Mouse (Mus musculus): ENCODE measurements around the gene Gadd45g. TPM values are rescaled to one million over a fixed set of nuclear protein-coding genes. Genes with fewer than 3 reads are reported as not detected.

Gene Gadd45g
- total RNA-seq, 2 experiments from 2014 or later, result 31.7 to 32.6 TPM

DNA sequence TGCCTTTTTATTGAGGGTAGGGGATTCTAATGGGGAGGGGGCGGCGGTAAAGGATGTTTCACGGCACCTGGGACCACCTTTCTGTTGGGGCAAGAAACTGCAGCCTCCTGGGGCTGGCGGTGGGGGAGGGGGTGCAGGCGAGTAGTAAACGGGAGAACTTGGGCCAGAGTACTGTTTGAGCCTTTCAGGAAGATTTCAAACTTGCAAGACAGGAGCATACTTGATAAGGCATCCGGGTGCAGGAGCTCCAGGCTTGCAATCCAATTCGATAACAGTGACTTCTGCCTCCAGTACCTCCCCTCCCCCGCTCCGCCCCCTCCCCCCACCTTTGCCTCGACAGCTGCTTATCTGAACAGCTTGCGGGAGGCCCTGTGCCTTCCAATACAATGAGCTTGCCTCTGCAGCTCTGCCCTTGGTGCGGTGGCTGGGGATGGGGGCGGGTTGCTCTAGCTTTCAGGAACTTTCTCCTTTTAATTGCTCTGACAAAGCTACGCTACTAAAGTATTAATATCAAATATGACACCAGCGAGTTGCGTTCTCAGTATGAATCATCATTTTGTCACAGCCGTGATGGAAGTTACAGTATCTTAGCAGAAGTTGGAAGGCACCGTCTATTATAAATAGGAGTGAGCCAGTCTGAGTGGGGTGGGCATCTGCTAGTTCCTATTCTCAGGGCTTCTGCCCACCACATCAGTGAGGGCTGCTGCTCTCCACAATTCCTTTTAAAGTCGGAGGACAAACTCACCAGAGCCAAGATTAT is 2.2 kb downstream of the Gadd45g start:
- intact Hi-C loops (cut with DNase I), result loop anchor here (2.0 to 10.0 kb wide), 2 partner anchors 20 to 266 kb away; no protein-coding TSS in a partner anchor
- peak; percentile 34 to 50 for DNase-seq

DNA sequence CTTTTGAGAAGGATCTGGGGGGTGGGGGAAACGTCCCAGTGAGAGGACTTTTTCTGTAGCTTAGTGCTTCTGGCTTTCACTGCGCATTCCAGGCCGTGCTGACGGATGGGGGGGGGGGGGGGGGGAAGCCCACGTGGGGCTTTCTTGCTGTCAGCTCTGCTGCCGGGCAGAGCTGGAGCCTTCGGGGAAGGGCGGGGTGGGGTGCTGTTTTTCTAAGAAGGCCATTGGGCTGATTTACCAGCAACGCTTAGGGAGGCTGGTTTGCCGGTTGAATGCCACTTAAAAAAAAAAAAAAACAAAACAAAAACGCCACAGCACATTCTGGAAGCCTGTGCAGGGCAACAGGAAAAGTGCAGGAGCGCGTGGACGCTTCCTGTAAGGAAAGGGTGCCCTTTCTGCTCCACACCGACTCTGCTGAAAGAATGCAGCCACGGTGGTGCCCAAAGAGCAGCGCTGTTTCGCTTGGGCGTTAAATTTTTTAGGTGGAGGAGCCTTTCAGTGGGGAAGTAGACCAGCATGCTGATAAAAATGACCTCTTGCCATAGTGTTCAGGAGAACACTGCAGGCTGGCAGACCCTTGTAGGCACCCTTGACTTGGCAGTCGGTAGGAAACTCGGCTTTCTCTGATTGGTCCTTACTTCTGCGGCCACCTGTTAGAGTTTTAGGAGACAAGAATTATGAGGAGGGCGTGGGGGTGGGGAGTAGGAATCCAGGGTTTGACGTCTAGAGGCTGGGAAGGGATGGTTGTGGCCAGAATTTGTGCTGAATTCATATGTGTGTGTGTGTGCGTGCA is 3.0 kb downstream of the Gadd45g start:
- DNase-seq, result peak; percentile 45 to 55
- intact Hi-C loops (cut with DNase I), result loop anchor here (2.0 to 10.0 kb wide), 2 partner anchors 19 to 265 kb away; no protein-coding TSS in a partner anchor

DNA sequence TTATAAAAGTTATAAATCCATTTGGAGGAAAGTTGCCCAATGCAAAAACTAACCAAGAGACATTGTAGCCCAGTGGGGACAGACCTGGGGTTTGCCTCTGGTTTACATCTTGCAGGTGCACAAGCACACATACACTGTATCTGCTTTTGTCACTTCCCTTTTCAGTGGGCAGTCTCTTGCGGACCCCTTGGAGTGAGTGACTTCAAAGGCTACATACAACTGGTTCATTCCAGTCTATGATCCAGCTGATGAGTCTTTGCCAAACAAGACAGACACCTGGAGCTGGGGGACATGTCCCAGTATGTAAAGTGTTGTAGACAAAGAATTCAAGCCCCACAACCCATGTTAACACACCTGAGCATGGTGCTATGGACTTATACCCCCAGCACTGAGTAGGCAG is 4.1 kb downstream of the Gadd45g start:
- no peak for DNase-seq
- intact Hi-C loops (cut with DNase I), result no loop called here

DNA sequence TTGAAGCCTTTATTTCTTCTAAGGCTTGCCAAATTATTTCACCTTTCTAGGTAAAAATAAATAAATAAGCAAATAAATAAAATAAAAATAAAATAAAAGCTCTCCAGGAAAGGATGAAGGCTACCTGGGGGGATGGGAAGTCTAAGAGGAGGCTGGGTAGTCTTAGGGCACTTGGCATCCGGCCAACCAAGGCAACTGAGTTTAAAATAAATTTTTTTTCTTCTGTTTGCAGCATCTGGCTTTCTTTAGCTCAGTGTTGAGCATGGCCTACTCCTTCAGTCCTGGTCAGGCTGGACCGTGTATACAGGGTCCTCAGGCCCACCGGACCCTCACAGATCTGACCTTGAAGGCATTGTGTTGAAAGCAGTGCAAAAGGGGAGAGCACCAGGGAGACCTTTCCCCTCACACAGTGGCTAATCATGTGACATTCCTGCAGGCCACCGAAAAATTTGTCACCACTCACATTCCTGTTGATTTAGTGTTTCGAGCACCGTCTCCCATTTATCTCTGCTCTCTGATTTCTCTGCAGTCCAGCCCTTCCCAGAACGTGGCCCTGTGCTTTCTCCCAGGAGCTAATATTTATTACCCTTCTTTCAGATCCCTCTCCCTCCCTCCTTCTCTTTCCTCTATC is 6.2 kb downstream of the Gadd45g start:
- intact Hi-C loops (cut with DNase I), result no loop called here
- DNase-seq, result no peak

DNA sequence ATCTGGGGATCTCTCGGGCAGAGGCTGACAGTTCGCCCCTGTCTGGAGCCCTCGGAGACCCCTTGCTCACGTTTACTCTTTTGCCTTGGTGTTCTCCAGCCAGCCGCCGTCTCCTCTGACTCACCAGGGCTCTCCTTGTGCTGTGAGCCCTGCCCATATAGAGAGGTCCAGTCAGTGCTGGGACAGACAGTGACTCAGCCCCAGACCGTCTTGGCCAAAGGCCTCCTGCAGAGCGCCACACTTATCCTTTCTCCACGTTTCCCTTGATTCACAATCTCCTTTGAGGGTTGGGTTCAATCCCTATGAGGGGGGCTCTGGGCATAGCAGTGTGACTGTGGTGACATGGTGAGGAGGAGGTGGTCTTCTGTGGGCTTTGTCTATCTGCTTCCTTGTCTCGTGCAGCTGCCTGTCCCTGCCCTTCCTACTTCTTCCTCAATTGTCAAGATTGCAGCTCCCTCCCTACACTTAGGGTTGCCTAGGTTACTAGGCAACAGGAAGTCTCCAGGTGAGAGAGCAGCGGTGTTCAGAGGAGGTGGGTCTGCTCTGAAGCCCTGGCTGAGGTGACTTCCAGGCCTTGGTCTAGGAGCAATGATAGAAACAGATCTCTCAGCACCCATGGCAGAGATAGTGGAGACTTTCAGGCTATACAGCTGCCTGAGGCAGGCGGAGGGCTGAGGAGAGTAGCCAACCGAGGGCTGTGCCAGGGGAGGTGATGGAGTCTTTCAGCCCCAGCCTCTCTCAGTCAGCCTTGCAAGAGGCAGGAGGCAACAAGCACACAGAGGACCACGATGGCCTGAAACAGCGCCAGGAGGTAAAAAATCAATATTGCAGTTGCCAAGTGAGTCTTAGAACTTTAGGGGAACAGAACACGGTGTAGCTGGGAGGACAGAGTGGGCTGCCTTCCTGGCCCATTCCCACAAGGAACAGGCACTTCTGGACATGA is 7.1 kb downstream of the Gadd45g start:
- intact Hi-C loops (cut with DNase I), result no loop called here

DNA sequence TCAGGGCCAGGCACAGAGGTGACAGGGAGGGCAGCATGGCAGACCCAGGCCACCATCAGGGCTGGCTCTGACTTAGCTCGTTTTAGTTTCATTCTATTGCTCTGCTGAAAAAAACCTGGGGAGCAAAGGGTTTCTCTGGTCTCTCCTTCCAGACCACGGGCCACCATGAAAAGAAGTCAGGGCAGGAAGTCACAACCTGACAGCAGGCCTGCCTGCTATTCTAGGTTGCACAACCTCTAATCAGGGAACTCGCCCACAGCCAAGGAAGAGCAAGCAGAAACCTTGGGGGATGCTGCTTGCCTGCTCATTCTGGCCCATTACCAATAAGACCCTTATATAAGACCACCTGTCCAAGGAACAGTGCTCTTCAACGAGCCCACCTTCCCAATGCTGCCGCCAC is 9.1 kb downstream of the Gadd45g start:
- intact Hi-C loops (cut with DNase I), result no loop called here
- DNase-seq, result no peak

More for the DNA sequence above, 7.1 kb downstream of the Gadd45g start:
- peak; percentile 35 to 45 for DNase-seq

DNA sequence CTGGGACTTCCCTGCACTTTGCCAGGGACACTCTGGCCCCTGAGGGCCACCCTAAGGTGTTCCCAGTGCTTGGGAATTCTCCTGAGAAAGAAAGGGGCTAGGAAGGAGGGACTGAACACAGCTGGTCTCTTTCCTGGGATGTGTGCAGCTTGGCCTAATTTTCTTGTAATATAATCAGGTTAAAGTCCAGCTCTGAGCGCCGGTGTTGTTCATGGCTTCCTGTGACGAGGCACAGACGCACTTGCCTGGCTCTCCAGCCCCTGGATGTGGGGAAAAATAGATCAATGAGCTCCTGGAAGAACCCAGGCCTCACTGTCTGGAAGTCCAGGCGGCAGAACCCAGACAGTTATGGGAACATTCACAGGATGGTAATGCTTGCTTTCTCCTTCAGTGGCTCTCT is 10.7 kb downstream of the Gadd45g start:
- intact Hi-C loops (cut with DNase I), result no loop called here
- no peak for DNase-seq

DNA sequence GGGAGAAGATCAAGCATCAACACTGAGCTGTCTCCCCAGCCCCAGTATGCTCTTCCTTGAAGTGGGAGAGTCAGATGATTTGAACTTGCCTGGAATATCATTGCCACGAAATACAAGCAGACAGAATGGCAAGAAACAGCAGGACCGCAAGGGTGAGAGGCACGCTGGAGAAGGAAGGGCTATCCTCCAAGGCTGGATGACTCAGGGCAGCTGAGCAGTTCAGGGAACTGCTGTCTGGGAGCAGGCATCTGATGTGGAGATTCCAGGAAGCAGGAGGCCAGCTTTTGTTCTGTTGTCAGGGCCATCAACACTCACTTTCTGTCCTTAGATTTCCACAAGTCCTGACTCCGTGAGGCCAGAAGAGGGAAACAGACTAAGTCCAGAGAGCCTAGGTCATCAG is 12.0 kb downstream of the Gadd45g start:
- intact Hi-C loops (cut with DNase I), result no loop called here

DNA sequence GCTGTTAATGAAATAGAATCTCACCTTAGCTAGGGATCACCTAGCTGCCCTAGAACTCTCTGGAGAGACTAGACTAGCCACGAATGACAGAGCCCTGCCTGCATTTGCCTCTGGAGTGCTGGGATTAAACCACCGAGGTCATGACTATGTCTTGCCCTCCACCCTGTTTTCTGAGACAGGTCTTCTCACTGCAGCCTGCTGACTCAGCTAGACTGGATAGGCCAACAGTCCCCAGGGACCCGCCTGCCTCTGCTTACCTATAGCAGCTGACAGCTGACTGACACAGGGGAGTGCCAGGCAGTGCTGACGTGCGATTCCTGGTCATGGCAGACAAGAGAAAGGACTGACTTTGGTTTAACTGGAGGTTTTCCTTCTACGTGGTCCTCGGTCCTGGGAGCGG is 12.7 kb downstream of the Gadd45g start:
- no peak for DNase-seq
- intact Hi-C loops (cut with DNase I), result no loop called here

More for the DNA sequence above, 12.0 kb downstream of the Gadd45g start:
- DNase-seq, result no peak

DNA sequence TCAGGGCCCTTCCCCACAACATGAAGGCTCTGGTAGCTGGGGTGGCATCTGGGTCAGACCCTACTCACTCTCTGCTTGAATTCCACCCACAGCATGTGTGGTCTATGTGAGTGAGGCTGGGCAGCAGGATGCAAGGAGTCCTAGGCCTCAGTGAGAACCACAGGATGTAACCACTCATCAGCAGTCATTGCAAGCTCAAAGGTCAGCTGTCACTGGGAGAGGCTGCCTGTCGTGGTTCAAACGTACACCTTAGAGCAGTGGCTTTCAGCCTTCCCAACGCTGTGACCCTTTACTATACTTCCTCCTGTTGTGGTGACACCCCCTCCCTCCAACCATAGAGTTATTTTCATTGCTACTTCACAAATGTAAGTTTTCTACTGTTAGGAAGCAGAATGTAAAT is 13.3 kb downstream of the Gadd45g start:
- intact Hi-C loops (cut with DNase I), result no loop called here
- DNase-seq, result no peak

DNA sequence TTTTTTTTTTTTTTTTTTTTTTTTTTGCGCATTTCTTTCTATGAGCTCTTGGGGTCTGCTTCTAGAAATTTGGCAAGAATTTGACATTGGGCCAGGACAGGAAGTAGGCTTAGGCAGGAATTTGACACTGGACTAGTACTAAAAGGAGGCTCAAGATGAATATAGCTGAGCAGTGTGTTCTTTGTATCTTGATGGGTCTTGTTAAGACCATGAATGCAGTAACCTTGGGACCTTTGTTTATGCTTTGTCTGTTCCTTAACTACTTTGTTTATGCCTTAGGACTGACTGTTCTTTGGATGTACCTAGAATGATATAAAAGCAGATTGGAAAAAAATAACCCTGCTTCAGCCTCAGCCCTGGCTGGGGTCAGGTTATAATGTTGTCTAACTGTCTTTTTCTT is 16.3 kb downstream of the Gadd45g start:
- intact Hi-C loops (cut with DNase I), result no loop called here
- DNase-seq, result no peak

DNA sequence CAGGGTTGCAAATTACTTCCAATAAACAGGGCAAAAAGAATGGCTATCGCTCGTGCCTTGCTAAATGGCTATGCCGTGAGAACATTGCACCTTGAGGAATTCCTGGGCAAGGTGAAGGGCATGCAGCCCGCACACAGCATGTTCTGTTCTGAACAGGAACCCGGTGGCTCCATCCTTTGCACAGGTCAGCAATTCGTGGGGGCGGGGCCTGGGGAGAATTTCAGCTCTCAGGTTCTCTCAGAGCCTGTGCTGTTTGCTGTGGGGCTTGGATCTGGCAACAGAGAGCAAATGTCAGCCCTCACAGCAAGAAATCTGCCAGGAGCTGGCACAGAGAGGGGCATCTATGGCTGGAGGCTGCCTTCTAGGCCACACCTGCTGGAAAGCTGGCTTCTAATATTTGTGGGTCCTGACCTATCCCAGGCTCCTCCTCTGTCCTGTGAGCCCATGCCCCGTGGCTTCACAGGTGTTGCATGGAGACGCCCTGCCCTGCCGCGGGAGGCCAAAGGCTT is 19.7 kb downstream of the Gadd45g start:
- DNase-seq, result peak in 1 of 2 experiments; percentile 28
- intact Hi-C loops (cut with DNase I), result no loop called here

DNA sequence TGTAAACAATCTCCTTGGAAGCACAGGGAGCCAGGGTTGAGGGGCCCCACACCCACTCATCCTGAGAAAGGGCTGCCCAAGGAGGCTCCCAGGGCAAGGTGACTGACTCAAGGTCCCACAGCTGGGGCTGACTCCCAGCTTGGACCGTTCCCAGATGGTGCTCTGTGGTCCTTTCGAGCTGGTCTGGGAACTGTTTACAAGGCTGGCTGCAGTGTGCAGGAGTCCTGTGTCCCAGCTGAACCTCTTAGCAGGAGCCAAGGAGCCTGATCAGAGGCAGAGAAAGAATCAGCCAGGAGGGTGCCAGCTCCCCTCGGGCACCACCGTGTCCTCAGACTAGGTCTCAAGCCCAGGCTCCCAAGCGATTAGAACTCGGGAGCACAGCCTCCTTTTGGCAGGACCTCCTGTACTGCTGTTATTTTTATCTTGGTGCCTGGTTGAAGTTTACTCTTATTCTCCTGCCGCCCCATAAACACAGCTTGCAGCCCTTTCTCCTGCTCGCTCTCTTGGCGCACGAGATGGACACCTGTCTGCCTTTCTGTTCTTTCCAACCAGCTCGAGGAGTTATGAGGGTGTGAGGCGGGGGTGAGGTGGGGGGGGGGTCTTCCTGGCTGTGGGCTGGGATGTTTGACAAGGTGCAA is 22.1 kb downstream of the Gadd45g start:
- intact Hi-C loops (cut with DNase I), result loop anchor here (2.0 kb wide), 1 partner anchor 20 kb away; no protein-coding TSS in a partner anchor
- DNase-seq, result peak; percentile 65 to 66

DNA sequence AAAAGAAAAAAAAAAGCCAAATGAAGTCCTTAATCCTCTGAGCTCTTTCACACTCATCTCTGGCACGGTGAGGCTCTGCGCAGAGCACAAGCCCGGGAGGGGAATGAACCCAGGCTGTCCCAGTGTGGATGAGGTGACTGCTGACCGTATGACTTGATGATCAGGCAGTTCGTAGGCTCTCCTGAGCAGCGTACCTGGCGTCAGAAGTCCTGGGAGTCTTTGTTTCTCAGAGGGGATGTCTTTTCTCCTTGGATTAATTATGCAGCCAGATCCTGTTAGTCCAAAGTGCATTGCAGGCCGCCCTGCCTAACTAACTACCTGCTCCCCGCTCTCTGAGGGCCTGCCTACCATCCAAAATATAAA is 22.6 kb downstream of the Gadd45g start:
- intact Hi-C loops (cut with DNase I), result loop anchor here (2.0 kb wide), 1 partner anchor 20 kb away; no protein-coding TSS in a partner anchor
- DNase-seq, result no peak

DNA sequence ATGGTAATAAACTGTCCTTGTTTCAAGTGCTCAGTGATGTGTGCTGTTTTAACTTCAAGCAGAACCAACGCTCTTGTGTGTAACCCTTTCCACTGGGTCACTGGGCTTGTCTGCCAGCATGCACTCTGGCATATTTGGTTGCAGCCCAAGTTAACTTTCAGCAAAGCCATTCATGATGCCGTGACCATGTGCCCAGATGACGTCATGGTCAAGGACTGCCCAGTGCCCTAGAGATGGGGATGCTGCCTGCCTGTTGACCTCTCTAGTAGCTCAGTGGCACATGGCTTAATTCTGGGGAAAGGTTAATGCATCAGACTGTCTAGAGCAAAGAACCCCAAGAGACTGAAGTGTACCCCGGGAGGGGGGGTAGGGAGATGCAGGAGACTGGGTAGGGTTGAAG is 24.7 kb downstream of the Gadd45g start:
- intact Hi-C loops (cut with DNase I), result no loop called here
- DNase-seq, result peak in 1 of 2 experiments; percentile 56

DNA sequence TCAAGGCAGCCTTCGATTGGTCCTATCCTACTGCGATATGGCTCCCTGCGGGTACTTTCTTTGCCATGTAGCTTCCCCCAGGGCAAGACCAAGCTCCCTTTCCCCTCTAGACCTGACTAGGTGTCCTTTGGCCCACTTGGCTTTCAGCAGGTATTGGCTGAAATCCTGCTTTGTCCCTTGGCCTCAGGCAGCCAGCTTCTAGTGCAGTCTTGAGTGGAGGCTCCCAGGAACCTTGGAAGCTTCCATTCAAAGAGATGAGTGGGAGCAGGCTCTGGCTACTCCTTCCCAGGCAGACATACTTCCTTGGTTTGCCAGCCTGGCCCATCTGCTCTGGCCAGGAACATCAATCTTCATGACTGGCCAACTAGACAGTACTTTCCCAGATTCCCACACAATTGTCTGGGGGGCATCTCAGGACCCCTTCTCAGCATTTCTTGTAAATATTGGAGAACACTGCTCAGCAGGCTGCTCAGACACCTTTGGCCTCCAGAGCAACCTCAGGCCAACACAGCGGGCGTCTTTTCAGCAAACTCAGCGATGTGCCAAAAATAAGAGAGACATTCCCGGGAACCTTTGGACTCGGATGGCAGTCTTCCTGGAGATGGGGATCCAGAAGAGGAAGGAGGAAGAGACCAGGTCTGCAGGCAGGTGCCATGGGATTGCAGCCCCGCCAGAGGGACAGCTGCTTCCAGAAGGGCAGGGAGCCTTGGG is 25.9 kb downstream of the Gadd45g start:
- DNase-seq, result peak in 1 of 2 experiments; percentile 74
- intact Hi-C loops (cut with DNase I), result no loop called here

DNA sequence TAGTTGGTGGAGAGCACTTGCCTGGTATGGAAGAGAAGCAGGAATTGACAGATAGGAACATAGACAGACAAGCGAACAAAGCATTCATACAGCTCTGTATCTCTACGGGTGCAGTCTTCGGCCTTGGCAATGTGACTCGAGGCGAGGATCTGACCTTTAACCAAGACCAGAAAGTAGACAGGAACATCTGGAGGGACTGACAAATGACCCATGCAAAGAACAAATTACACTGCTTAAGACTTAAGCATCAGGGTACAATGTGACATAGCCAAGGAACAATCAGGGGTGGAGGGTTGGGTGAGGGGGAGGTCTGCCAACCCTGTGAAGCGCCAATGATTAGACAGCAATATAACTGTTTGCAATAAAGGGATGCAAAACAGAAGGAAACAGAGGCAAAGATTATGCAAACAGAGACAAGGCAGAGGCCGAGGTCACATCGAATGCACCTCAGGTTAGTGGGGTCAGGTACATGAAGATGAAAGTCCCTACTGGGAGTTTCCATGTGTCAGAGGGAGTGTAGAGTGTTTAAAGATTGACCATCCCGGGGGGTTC is 26.6 kb downstream of the Gadd45g start:
- no peak for DNase-seq
- intact Hi-C loops (cut with DNase I), result no loop called here

DNA sequence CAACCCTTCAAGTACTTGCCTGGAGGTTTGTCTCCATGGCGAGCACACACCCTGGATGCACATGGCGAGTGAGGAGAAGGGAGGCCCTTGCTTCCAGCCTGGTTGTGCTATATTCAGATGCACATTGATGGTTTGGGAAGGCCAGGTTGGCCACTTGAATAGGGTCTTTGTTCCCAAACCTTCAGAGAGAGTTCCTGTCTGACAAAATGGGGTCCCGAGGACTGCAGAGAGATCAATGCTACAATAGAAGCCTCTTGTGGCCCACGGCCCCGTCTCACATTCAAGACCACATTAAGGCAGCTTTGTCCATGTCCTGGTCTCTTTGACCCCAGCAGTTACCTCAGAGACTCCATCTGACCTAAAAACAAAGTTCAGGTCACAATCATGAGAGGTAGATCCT is 27.3 kb downstream of the Gadd45g start:
- no peak for DNase-seq
- intact Hi-C loops (cut with DNase I), result no loop called here
